Mouse (Mus musculus) liver, embryonic 16.5 days (tissue): ENCODE measurements at regions not wholly inside any gene's neighbourhood (a gene's known extent, or its start where the extent isn't known, plus 50 kb on each side); places are given as distances from the start of the nearest gene placed in this dataset.

Source experiments
- ATAC-seq: fragments of 200-750 bp; cut with Nextera tagmentation; 2 replicates; pipeline ENCODE4 v1.8.0; 2017; ENCODE audit warnings: low read depth, mild to moderate bottlenecking, moderate number of reproducible peaks, moderate library complexity
- H3K27ac ChIP-seq: fragments of 300-500 bp; sonication (generic); 2 replicates; pipeline ENCODE4 v1.5.1; 2014; ENCODE audit warnings: mild to moderate bottlenecking, low read length
- H3K27me3 ChIP-seq: fragments of 300-500 bp; sonication (generic); 2 replicates; pipeline ENCODE4 v1.6.1; 2014; ENCODE audit warnings: low read depth, low read length, mixed read lengths; ENCODE audit not compliant: control insufficient read depth, insufficient read depth
- H3K36me3 ChIP-seq: fragments of 300-500 bp; sonication (generic); 2 replicates; pipeline ENCODE4 v1.6.1; 2014; ENCODE audit warnings: mild to moderate bottlenecking; ENCODE audit not compliant: control insufficient read depth, insufficient read depth
- H3K4me1 ChIP-seq: fragments of 300-500 bp; sonication (generic); 2 replicates; pipeline ENCODE4 v1.6.1; 2014; ENCODE audit warnings: low read depth, low read length, mixed read lengths; ENCODE audit not compliant: control insufficient read depth
- H3K4me2 ChIP-seq: fragments of 300-500 bp; sonication (generic); 2 replicates; pipeline ENCODE4 v1.6.1; 2014; ENCODE audit warnings: low read depth, low read length, mixed read lengths
- H3K4me3 ChIP-seq: fragments of 300-500 bp; sonication (generic); 2 replicates; pipeline ENCODE4 v1.5.1; 2014; ENCODE audit warnings: low read depth, mild to moderate bottlenecking, low read length
- H3K9ac ChIP-seq: fragments of 300-500 bp; sonication (generic); 2 replicates; pipeline ENCODE4 v1.6.1; 2014; ENCODE audit warnings: low read depth, low read length
- H3K9me3 ChIP-seq: fragments of 300-500 bp; sonication (generic); replicated peaks from 2 replicates; pipeline ENCODE4 v1.6.1; 2016; ENCODE audit warnings: low read length; ENCODE audit not compliant: control insufficient read depth
- WGBS: fragments of 180-500 bp; shearing (Covaris S2); extraction: QIAGEN DNeasy Blood & Tissue Kit; methylation state at CpG from one replicate; pipeline ENCODE4 v1.1.7; 2014; ENCODE audit not compliant: insufficient replicate concordance; 5-methylcytosine and 5-hydroxymethylcytosine counted together

DNA sequence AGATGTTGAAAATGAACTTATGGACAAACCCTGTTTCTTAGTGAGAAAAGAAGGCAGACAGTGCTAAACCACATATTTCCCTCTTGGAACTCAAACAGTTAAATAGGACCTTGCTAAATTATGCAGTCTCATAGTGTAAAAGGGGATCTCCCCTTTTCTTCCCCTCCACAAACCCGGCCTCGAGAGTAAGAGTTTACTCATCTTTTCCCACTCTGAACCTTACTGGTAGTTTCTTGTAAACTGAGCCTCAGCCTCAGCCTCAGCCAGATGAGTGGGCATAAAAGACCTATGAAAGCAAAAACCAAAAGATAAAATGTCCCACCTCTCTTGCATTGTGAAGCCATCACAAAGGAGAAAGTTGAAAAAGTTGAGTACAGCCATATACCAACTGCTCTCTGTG lies 92.6 kb upstream of the Il6 start:
- no peaks in the 10 kb centered on the region for H3K9me3 ChIP-seq
- no peak for ATAC-seq
- 31% methylated on average over 2 of the region's 2 CpGs for WGBS
- H3K9ac ChIP-seq: no peak overlapping the region
- no peak overlapping the region for H3K4me2 ChIP-seq
- no peaks in the 10 kb centered on the region for H3K36me3 ChIP-seq
- no peak overlapping the region for H3K4me3 ChIP-seq
- no peaks in the 10 kb centered on the region for H3K27me3 ChIP-seq
- H3K27ac ChIP-seq: no peak overlapping the region
- peaks cover 3% of the 10 kb centered on the region; the same call in 1 of the 2 replicates for H3K4me1 ChIP-seq

- no peak overlapping the region for H3K4me3 ChIP-seq
- H3K9ac ChIP-seq: no peak overlapping the region
- H3K9me3 ChIP-seq: no peaks in the 10 kb centered on the region
- no peak overlapping the region for H3K4me2 ChIP-seq
- H3K36me3 ChIP-seq: no peaks in the 10 kb centered on the region
- H3K27me3 ChIP-seq: no peaks in the 10 kb centered on the region
- no peak overlapping the region for H3K27ac ChIP-seq
- 18% methylated on average over 2 of the region's 2 CpGs for WGBS
- peaks cover 4% of the 10 kb centered on the region; the same call in 1 of the 2 replicates for H3K4me1 ChIP-seq
- peak; percentile 68 for ATAC-seq
Observed at GRCm38 (mm10) chr5:29925527-29925926, 87.4 kb upstream of the Il6 start.

- ATAC-seq: no peak
- H3K36me3 ChIP-seq: no peaks in the 10 kb centered on the region
- no peaks in the 10 kb centered on the region for H3K27me3 ChIP-seq
- 11% methylated on average over 1 of the region's 1 CpGs for WGBS
- H3K9me3 ChIP-seq: no peaks in the 10 kb centered on the region
- H3K4me2 ChIP-seq: no peak overlapping the region
- no peak overlapping the region for H3K9ac ChIP-seq
- peaks cover 4% of the 10 kb centered on the region; the same call in 1 of the 2 replicates for H3K4me1 ChIP-seq
- no peak overlapping the region for H3K4me3 ChIP-seq
- no peak overlapping the region for H3K27ac ChIP-seq
Observed at GRCm38 (mm10) chr5:29927594-29927993, 85.3 kb upstream of the Il6 start.

GRCm38 (mm10) chr5:29929381-29929780 lies 83.5 kb upstream of the Il6 start:
- peaks cover 4% of the 10 kb centered on the region; the same call in 1 of the 2 replicates for H3K4me1 ChIP-seq
- WGBS: 73% methylated on average over 2 of the region's 2 CpGs
- ATAC-seq: no peak
- no peaks in the 10 kb centered on the region for H3K27me3 ChIP-seq
- no peak overlapping the region for H3K9ac ChIP-seq
- H3K4me2 ChIP-seq: no peak overlapping the region
- H3K36me3 ChIP-seq: no peaks in the 10 kb centered on the region
- no peak overlapping the region for H3K4me3 ChIP-seq
- no peak overlapping the region for H3K27ac ChIP-seq
- H3K9me3 ChIP-seq: no peaks in the 10 kb centered on the region

- 23% methylated on average over 2 of the region's 2 CpGs for WGBS
Observed at GRCm38 (mm10) chr5:29947225-29947624, 65.7 kb upstream of the Il6 start.

GRCm38 (mm10) chr5:29948161-29948560 lies 64.8 kb upstream of the Il6 start:
- 22% methylated on average over 3 of the region's 3 CpGs for WGBS
- Histone ChIP-seq H3K4me2 (no peak overlapping the region), H3K4me3 (no peak overlapping the region), H3K9me3 (no peaks in the 10 kb centered on the region), H3K36me3 (no peaks in the 10 kb centered on the region), H3K27me3 (no peaks in the 10 kb centered on the region), H3K4me1 (no peaks in the 10 kb centered on the region; the same call in 1 of the 2 replicates), H3K9ac (no peak overlapping the region), H3K27ac (0 out of 2 replicates have a peak overlapping the region, but pooled peaks have one; percentile 5)
- peak; percentile 27; the same call in 1 of the 2 replicates for ATAC-seq

More at GRCm38 (mm10) chr5:29947225-29947624, 65.7 kb upstream of the Il6 start:
- Histone ChIP-seq H3K36me3 (no peaks in the 10 kb centered on the region), H3K27me3 (no peaks in the 10 kb centered on the region), H3K27ac (no peak overlapping the region), H3K9ac (no peak overlapping the region), H3K4me1 (no peaks in the 10 kb centered on the region; the same call in 1 of the 2 replicates), H3K9me3 (no peaks in the 10 kb centered on the region), H3K4me3 (no peak overlapping the region), H3K4me2 (no peak overlapping the region)
- ATAC-seq: no peak

DNA sequence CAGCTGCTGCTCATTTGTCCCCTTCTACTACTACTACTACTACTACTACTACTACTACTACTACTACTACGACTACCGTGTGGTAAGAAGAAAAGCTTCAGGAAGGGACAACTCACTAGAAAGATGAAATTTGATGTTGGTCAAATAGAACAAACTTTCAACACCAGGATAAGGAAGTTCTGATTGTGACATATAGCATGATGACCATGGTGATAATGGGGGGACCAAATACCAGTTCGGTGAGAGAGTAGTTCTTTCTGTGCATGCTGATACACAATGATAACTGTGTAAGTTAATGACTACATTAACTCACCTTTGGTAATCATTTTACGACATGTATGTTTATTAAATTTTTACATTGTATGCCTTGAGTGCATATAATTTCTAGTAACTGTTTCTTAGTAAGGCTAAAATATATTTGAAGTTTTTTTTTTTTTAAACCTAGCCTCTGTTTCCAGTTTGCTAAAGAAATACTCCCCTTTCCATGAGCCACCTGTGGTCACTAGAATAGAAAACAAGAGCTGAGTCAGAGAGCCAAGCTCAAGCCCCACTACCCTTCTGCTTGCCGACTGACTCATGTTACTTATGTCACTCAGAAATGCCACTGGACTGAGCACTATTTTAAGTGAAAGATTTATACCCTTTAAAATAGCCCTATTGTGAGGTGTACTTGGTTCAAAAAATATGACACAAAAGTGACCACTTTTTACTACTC lies 62.3 kb upstream of the Il6 start:
- WGBS: 48% methylated on average over 5 of the region's 5 CpGs
- no peak for ATAC-seq

DNA sequence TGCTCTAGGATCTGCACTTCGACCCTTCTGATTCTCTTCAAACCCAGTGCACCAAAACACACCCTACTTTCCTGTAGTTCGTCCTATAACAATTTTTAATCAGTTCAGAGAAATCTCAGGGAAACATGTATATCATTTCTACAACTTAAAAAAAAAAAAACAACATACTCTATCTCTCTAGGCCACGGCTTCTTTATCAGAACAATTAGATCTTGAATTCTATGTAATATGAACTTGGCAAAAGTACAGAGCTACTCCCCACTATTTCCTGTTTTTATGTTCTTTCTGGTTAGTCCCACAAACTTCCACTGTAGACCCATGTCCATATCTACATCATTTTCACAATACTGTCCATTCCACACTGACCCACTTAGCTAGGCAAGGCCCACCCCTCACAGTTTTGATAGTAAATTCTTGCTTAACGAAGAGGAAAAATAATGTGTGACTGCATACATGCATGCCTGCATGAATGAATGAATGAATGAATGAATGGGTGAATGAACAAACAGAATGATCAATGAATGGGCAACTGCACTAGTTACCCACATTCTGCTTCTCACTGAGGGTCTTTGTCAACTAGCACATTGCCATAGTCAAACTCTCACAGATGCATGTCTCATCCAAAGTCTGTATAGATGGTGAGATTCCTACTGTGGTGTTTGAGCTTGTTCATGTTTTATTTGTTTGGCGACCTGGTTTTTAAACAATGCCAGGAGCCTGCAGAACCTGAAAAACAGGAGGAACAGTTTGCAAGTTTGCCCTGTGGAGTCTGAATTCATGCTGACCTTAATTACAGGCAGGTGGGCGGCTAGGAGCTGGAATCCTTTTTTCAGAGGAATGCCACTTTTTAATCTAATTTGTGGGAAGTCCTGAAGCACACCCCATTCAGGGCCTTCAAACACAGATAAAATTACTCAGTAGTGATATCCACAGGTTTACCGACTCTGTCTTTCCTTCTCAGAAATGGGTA lies 61.2 kb upstream of the Il6 start:
- H3K27ac ChIP-seq: no peak overlapping the region
- 47% methylated on average over 7 of the region's 7 CpGs for WGBS

More for the DNA sequence above, 62.3 kb upstream of the Il6 start:
- no peak overlapping the region for H3K27ac ChIP-seq
- no peaks in the 10 kb centered on the region for H3K9me3 ChIP-seq
- H3K27me3 ChIP-seq: no peaks in the 10 kb centered on the region
- H3K4me1 ChIP-seq: no peaks in the 10 kb centered on the region; the same call in 1 of the 2 replicates
- H3K36me3 ChIP-seq: no peaks in the 10 kb centered on the region
- no peak overlapping the region for H3K4me3 ChIP-seq
- H3K4me2 ChIP-seq: no peak overlapping the region
- no peak overlapping the region for H3K9ac ChIP-seq

More for the DNA sequence above, 61.2 kb upstream of the Il6 start:
- no peak overlapping the region for H3K4me3 ChIP-seq
- no peaks in the 10 kb centered on the region for H3K9me3 ChIP-seq
- H3K36me3 ChIP-seq: no peaks in the 10 kb centered on the region
- no peaks in the 10 kb centered on the region for H3K27me3 ChIP-seq
- H3K9ac ChIP-seq: no peak overlapping the region
- no peak for ATAC-seq
- H3K4me1 ChIP-seq: no peaks in the 10 kb centered on the region; the same call in 1 of the 2 replicates
- no peak overlapping the region for H3K4me2 ChIP-seq
